Mouse (Mus musculus): ENCODE results near the gene Tspan10. TPM values are rescaled to one million over a fixed set of nuclear protein-coding genes. Genes with fewer than 3 reads are reported as not detected.
"Not testable (repeated sequence)": the region's sequence is repeated elsewhere in the genome, so short reads cannot be mapped to it uniquely, and the experiment has no call there.

The Tspan10 gene
- polyA plus RNA-seq (2015; fragmentation: Nextera tagmentation; extraction: Ambion mirVana) = not detected in 2 replicates

GRCm38 (mm10) chr11:120442344-120442743, at the start of gene Tspan10:
TSS of gene Tspan10 (plus strand) at chr11:120442644.
- Histone ChIP-seq H3K4me3 (ENCODE audit: low read depth, low read length) (no peak within 1 kb of the TSS), H3K36me3 (ENCODE audit: control insufficient read depth, insufficient read depth) (no peaks in the 10 kb centered on the region), H3K27me3 (replicated peaks; ENCODE audit: control insufficient read depth, insufficient read depth, low read length) (no peaks in the 10 kb centered on the region), H3K9me3 (ENCODE audit: control insufficient read depth) (no peaks in the 10 kb centered on the region), H3K9ac (ENCODE audit: low read depth, low read length) (no peak within 1 kb of the TSS), H3K4me2 (replicated peaks; ENCODE audit: low read depth) (no peak within 1 kb of the TSS), H3K27ac (ENCODE audit: low read depth, low read length) (no peak within 1 kb of the TSS), H3K4me1 (replicated peaks; ENCODE audit: control insufficient read depth, insufficient read depth, low read length) (no peaks in the 10 kb centered on the region)
- ATAC-seq = no peak
- no peak for TF ChIP-seq CTCF (IDR thresholded peaks at IDR 0.05; ENCODE audit: low read depth)
- WGBS = 90% methylated on average over 3 of the region's 3 CpGs

GRCm38 (mm10) chr11:120395661-120396060, 46.8 kb upstream of the Tspan10 start:
- no peak overlapping the region for H3K4me3 ChIP-seq (ENCODE audit: low read depth, low read length)
- H3K4me1 ChIP-seq (replicated peaks; ENCODE audit: control insufficient read depth, insufficient read depth, low read length) = no peaks in the 10 kb centered on the region
- H3K4me2 ChIP-seq (replicated peaks; ENCODE audit: low read depth) = no peak overlapping the region
- no peaks in the 10 kb centered on the region for H3K27me3 ChIP-seq (replicated peaks; ENCODE audit: control insufficient read depth, insufficient read depth, low read length)
- H3K9me3 ChIP-seq (ENCODE audit: control insufficient read depth) = no peaks in the 10 kb centered on the region
- 59% methylated on average over 4 of the region's 4 CpGs for WGBS
- H3K27ac ChIP-seq (ENCODE audit: low read depth, low read length) = no peak overlapping the region
- 0 out of 2 replicates have a peak, but pooled peaks have one; percentile 31 for ATAC-seq
- no peak overlapping the region for H3K9ac ChIP-seq (ENCODE audit: low read depth, low read length)
- peaks cover 60% of the 10 kb centered on the region for H3K36me3 ChIP-seq (ENCODE audit: control insufficient read depth, insufficient read depth)
- TF ChIP-seq CTCF (IDR thresholded peaks at IDR 0.05; ENCODE audit: low read depth) = no peak

- 90% methylated on average over 2 of the region's 2 CpGs for WGBS
- H3K4me2 ChIP-seq (replicated peaks; ENCODE audit: low read depth) = no peak overlapping the region
- peaks cover 66% of the 10 kb centered on the region for H3K36me3 ChIP-seq (ENCODE audit: control insufficient read depth, insufficient read depth)
- no peak overlapping the region for H3K4me3 ChIP-seq (ENCODE audit: low read depth, low read length)
- TF ChIP-seq CTCF (IDR thresholded peaks at IDR 0.05; ENCODE audit: low read depth) = no peak
- no peak for ATAC-seq
- no peak overlapping the region for H3K27ac ChIP-seq (ENCODE audit: low read depth, low read length)
- H3K9me3 ChIP-seq (ENCODE audit: control insufficient read depth) = no peaks in the 10 kb centered on the region
- no peaks in the 10 kb centered on the region for H3K4me1 ChIP-seq (replicated peaks; ENCODE audit: control insufficient read depth, insufficient read depth, low read length)
- no peak overlapping the region for H3K9ac ChIP-seq (ENCODE audit: low read depth, low read length)
- H3K27me3 ChIP-seq (replicated peaks; ENCODE audit: control insufficient read depth, insufficient read depth, low read length) = no peaks in the 10 kb centered on the region
These were observed 44.8 kb upstream of the Tspan10 start for GRCm38 (mm10) chr11:120397602-120398001.

- Histone ChIP-seq H3K9me3 (ENCODE audit: control insufficient read depth) (no peaks in the 10 kb centered on the region), H3K36me3 (ENCODE audit: control insufficient read depth, insufficient read depth) (peaks cover 66% of the 10 kb centered on the region), H3K4me3 (ENCODE audit: low read depth, low read length) (no peak overlapping the region), H3K4me2 (replicated peaks; ENCODE audit: low read depth) (no peak overlapping the region), H3K27ac (ENCODE audit: low read depth, low read length) (no peak overlapping the region), H3K27me3 (replicated peaks; ENCODE audit: control insufficient read depth, insufficient read depth, low read length) (no peaks in the 10 kb centered on the region), H3K9ac (ENCODE audit: low read depth, low read length) (no peak overlapping the region), H3K4me1 (replicated peaks; ENCODE audit: control insufficient read depth, insufficient read depth, low read length) (no peaks in the 10 kb centered on the region)
- no peak for ATAC-seq
- WGBS = 95% methylated on average over 2 of the region's 2 CpGs
- no peak for TF ChIP-seq CTCF (IDR thresholded peaks at IDR 0.05; ENCODE audit: low read depth)
These were observed 43.1 kb upstream of the Tspan10 start for GRCm38 (mm10) chr11:120399319-120399718.

GRCm38 (mm10) chr11:120404814-120405213, 37.6 kb upstream of the Tspan10 start:
- Histone ChIP-seq H3K9ac (ENCODE audit: low read depth, low read length) (no peak overlapping the region), H3K4me2 (replicated peaks; ENCODE audit: low read depth) (no peak overlapping the region), H3K4me1 (replicated peaks; ENCODE audit: control insufficient read depth, insufficient read depth, low read length) (no peaks in the 10 kb centered on the region), H3K9me3 (ENCODE audit: control insufficient read depth) (no peaks in the 10 kb centered on the region), H3K4me3 (ENCODE audit: low read depth, low read length) (no peak overlapping the region), H3K36me3 (ENCODE audit: control insufficient read depth, insufficient read depth) (peaks cover 90% of the 10 kb centered on the region), H3K27ac (ENCODE audit: low read depth, low read length) (no peak overlapping the region), H3K27me3 (replicated peaks; ENCODE audit: control insufficient read depth, insufficient read depth, low read length) (no peaks in the 10 kb centered on the region)
- no peak for TF ChIP-seq CTCF (IDR thresholded peaks at IDR 0.05; ENCODE audit: low read depth)
- WGBS = 94% methylated on average over 1 of the region's 1 CpGs
- ATAC-seq = no peak

- no peak overlapping the region for H3K4me3 ChIP-seq (ENCODE audit: low read depth, low read length)
- TF ChIP-seq CTCF (IDR thresholded peaks at IDR 0.05; ENCODE audit: low read depth) = no peak
- H3K36me3 ChIP-seq (ENCODE audit: control insufficient read depth, insufficient read depth) = peaks cover 90% of the 10 kb centered on the region
- no peak overlapping the region for H3K4me2 ChIP-seq (replicated peaks; ENCODE audit: low read depth)
- 93% methylated on average over 3 of the region's 3 CpGs for WGBS
- no peaks in the 10 kb centered on the region for H3K27me3 ChIP-seq (replicated peaks; ENCODE audit: control insufficient read depth, insufficient read depth, low read length)
- ATAC-seq = no peak
- H3K27ac ChIP-seq (ENCODE audit: low read depth, low read length) = no peak overlapping the region
- H3K4me1 ChIP-seq (replicated peaks; ENCODE audit: control insufficient read depth, insufficient read depth, low read length) = no peaks in the 10 kb centered on the region
- no peak overlapping the region for H3K9ac ChIP-seq (ENCODE audit: low read depth, low read length)
- no peaks in the 10 kb centered on the region for H3K9me3 ChIP-seq (ENCODE audit: control insufficient read depth)
These were observed 36.6 kb upstream of the Tspan10 start for GRCm38 (mm10) chr11:120405867-120406266.

- no peak for ATAC-seq
- no peak overlapping the region for H3K9ac ChIP-seq (ENCODE audit: low read depth, low read length)
- no peaks in the 10 kb centered on the region for H3K4me1 ChIP-seq (replicated peaks; ENCODE audit: control insufficient read depth, insufficient read depth, low read length)
- WGBS = 78% methylated on average over 1 of the region's 1 CpGs
- H3K9me3 ChIP-seq (ENCODE audit: control insufficient read depth) = no peaks in the 10 kb centered on the region
- no peak overlapping the region for H3K4me3 ChIP-seq (ENCODE audit: low read depth, low read length)
- peaks cover 90% of the 10 kb centered on the region for H3K36me3 ChIP-seq (ENCODE audit: control insufficient read depth, insufficient read depth)
- TF ChIP-seq CTCF (IDR thresholded peaks at IDR 0.05; ENCODE audit: low read depth) = no peak
- H3K27me3 ChIP-seq (replicated peaks; ENCODE audit: control insufficient read depth, insufficient read depth, low read length) = no peaks in the 10 kb centered on the region
- no peak overlapping the region for H3K27ac ChIP-seq (ENCODE audit: low read depth, low read length)
- no peak overlapping the region for H3K4me2 ChIP-seq (replicated peaks; ENCODE audit: low read depth)
These were observed 36.0 kb upstream of the Tspan10 start for GRCm38 (mm10) chr11:120406445-120406844.

- ATAC-seq; H3K9ac ChIP-seq (ENCODE audit: low read depth, low read length); H3K4me1 ChIP-seq (replicated peaks; ENCODE audit: control insufficient read depth, insufficient read depth, low read length); H3K27ac ChIP-seq (ENCODE audit: low read depth, low read length); H3K9me3 ChIP-seq (ENCODE audit: control insufficient read depth); H3K4me3 ChIP-seq (ENCODE audit: low read depth, low read length); H3K27me3 ChIP-seq (replicated peaks; ENCODE audit: control insufficient read depth, insufficient read depth, low read length); H3K4me2 ChIP-seq (replicated peaks; ENCODE audit: low read depth): not testable (repeated sequence)
- 96% methylated on average over 7 of the region's 10 CpGs for WGBS
- peaks cover 77% of the 10 kb centered on the region for H3K36me3 ChIP-seq (ENCODE audit: control insufficient read depth, insufficient read depth)
These were observed 28.8 kb upstream of the Tspan10 start for GRCm38 (mm10) chr11:120413621-120414020.

Data from intestine, postnatal 0 days (tissue).